Mouse (Mus musculus) liver, embryonic 14.5 days (tissue): ENCODE results near the gene Nepro. TPM values are rescaled to one million over a fixed set of nuclear protein-coding genes. Genes with fewer than 3 reads are reported as not detected.

Experiments
- ATAC-seq: fragments of 200-750 bp; cut with Nextera tagmentation; 2 replicates; pipeline ENCODE4 v1.8.0; 2017; ENCODE audit warnings: moderate number of reproducible peaks, mild to moderate bottlenecking, moderate library complexity; ENCODE audit not compliant: insufficient read depth
- DNase-seq, 3 experiments: peaks; one replicate each; pipeline ENCODE4 v3.0.0-alpha.2; 2012 to 2013; ENCODE audit warnings: low read depth in 3 of 3, low spot score in 3 of 3
- H3K27ac ChIP-seq: fragments of 300-500 bp; sonication (generic); 2 replicates; pipeline ENCODE4 v1.5.1; 2014; ENCODE audit warnings: moderate library complexity, mild to moderate bottlenecking, control low read depth, inconsistent platforms
- H3K27me3 ChIP-seq: fragments of 300-500 bp; sonication (generic); 2 replicates; pipeline ENCODE4 v1.6.1; 2014; ENCODE audit warnings: mild to moderate bottlenecking, low read length, moderate library complexity; ENCODE audit not compliant: control insufficient read depth, insufficient read depth
- H3K36me3 ChIP-seq: fragments of 300-500 bp; sonication (generic); replicated peaks from 2 replicates; pipeline ENCODE4 v1.6.1; 2014; ENCODE audit warnings: low read depth; ENCODE audit not compliant: control insufficient read depth, insufficient read depth
- H3K4me1 ChIP-seq, 2 experiments: fragments of 200-500 bp in 1 of 2; fragments of 300-500 bp in 1 of 2; sonication (generic) in 1 of 2; replicated peaks; 2 replicates each; pipeline ENCODE4 v1.6.1; 2012 to 2014; ENCODE audit warnings: antibody characterized with exemption in 1 of 2, inconsistent platforms in 1 of 2, low read length in 1 of 2; ENCODE audit not compliant: control insufficient read depth in 2 of 2, insufficient read depth in 2 of 2
- H3K4me2 ChIP-seq: fragments of 300-500 bp; sonication (generic); 2 replicates; pipeline ENCODE4 v1.6.1; 2014; ENCODE audit warnings: low read depth, mild to moderate bottlenecking, control low read depth, moderate library complexity
- H3K4me3 ChIP-seq, 2 experiments: fragments of 200-500 bp in 1 of 2; fragments of 300-500 bp in 1 of 2; sonication (generic) in 1 of 2; 2 replicates each; pipeline ENCODE4 v1.5.1; 2012 to 2014; ENCODE audit warnings: low read depth in 2 of 2, low read length in 2 of 2, mild to moderate bottlenecking in 2 of 2, control low read depth in 1 of 2, inconsistent platforms in 1 of 2, moderate library complexity in 1 of 2; ENCODE audit not compliant: insufficient read depth in 1 of 2
- H3K9ac ChIP-seq: fragments of 300-500 bp; sonication (generic); replicated peaks from 2 replicates; pipeline ENCODE4 v1.6.1; 2014; ENCODE audit warnings: mild to moderate bottlenecking, control low read depth, moderate library complexity
- H3K9me3 ChIP-seq: fragments of 300-500 bp; sonication (generic); 2 replicates; pipeline ENCODE4 v1.6.1; 2016; ENCODE audit warnings: low read length, mixed read lengths; ENCODE audit not compliant: control insufficient read depth
- CTCF ChIP-seq: IDR thresholded peaks from 2 replicates; pipeline ENCODE4 v1.5.1; 2016; ENCODE audit warnings: antibody characterized with exemption, low read depth, control low read depth
- EP300 ChIP-seq: IDR thresholded peaks from 2 replicates; pipeline ENCODE4 v1.6.1; 2016; ENCODE audit warnings: antibody characterized with exemption, low read depth
- WGBS: fragments of 180-500 bp; shearing (Covaris S2); extraction: QIAGEN DNeasy Blood & Tissue Kit; methylation state at CpG from one replicate; pipeline ENCODE4 v1.1.7; 2014; ENCODE audit not compliant: insufficient replicate concordance; 5-methylcytosine and 5-hydroxymethylcytosine counted together
- polyA plus RNA-seq, 2 experiments: library from polyadenylated mRNA; depleted of rRNA in 1 of 2; stranded (reverse) in 1 of 2; unstranded in 1 of 2; fragments of >200 nt; fragmentation: Nextera tagmentation in 1 of 2; extraction: Ambion mirVana in 1 of 2; gene quantifications; 2 replicates each; pipeline versions ENCODE4 v1.2.1 to v1.2.3; 2012 to 2014

Gene Nepro
- polyA plus RNA-seq, 2 experiments = 2.4 to 3.9 TPM

DNA sequence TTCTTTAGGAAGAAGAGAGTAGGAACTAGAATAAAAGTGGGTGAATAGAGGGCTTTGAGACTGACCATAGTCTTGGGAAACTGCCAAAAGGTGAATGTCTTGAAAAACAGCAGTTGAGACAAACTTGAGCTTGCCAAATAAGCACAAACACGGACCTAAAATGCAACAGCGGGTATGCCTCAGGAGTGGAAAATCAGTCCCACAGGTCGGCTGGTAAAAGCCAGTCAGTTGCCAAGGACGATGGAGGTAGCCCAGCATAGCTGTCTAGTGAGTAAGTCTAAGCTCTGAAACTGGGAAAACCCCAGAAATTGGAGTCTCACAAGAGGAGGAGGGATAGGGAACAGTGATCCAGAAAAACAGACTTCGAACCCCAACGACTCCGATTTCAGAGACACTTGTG is 39.5 kb upstream of the Nepro start:
- Histone ChIP-seq H3K9me3 (no peaks in the 10 kb centered on the region), H3K9ac (no peak overlapping the region), H3K27me3 (peaks cover 4% of the 10 kb centered on the region), H3K4me1 (no peaks in the 10 kb centered on the region), H3K4me3 (no peak overlapping the region), H3K27ac (no peak overlapping the region), H3K36me3 (no peaks in the 10 kb centered on the region), H3K4me2 (no peak overlapping the region)
- no peak for TF ChIP-seq EP300
- TF ChIP-seq CTCF = no peak
- ATAC-seq (no peak), DNase-seq (no peak)
- 68% methylated on average over 7 of the region's 7 CpGs for WGBS

DNA sequence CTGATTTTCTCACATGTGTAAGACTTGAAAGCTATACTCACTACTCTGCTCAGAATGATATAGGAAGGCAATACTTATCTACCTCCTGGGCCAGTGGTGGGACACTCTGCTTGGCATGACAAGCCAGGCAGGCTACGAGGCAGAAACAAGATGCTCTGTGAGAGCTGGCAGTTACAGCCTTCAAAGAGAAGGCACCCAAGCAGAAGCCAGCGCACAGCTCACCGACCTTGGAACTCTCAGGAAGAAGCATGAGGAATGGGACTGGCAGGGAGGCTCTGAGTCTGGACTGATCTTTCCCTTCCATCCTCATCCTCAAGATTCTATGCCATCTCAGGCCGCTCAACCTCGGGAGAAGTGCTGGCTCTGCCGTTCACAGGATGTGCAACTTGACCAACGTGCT is 38.7 kb upstream of the Nepro start:
- 58% methylated on average over 7 of the region's 7 CpGs for WGBS
- TF ChIP-seq EP300 = no peak
- no peak for TF ChIP-seq CTCF
- H3K4me1 ChIP-seq = no peaks in the 10 kb centered on the region
- H3K9ac ChIP-seq = no peak overlapping the region
- H3K9me3 ChIP-seq = no peaks in the 10 kb centered on the region
- ATAC-seq (no peak), DNase-seq (no peak)
- H3K4me3 ChIP-seq = no peak overlapping the region
- no peak overlapping the region for H3K27ac ChIP-seq
- no peak overlapping the region for H3K4me2 ChIP-seq
- no peaks in the 10 kb centered on the region for H3K36me3 ChIP-seq
- H3K27me3 ChIP-seq = peaks cover 4% of the 10 kb centered on the region

DNA sequence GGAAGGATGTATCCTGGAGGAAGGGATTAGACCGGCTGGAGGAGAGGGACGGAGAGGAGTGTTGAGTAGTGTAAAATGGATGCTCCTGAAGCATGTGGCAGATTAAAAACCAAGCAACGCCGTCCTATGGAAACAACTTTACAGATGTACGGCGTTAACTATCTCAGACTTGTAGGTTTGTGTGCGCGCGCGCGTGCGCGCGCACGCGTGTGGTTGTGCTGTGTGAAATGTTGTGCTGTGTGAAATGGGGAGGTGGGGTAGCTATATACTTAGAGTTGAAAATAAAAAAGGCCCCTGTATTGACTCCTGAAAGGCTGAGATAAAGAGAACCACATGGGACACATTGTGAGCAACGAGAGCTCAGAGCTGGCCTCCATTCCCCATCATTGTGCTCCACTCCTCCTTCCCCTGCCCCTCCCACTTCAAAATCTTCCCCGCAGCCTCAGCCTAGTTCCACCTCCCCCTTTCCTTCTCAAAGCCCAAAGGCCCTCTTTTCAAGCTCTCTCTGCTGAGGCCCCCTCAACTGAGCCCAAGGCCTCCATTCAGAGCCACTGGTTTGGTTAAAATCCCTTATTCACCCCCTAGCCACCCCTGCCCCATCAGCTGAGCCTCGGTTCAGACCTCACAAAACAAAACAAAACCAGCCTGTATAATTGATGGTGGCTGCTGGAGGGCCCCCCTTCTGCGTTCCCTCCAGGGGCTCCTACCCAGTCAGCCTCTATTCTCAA is 36.9 kb upstream of the Nepro start:
- H3K4me2 ChIP-seq = no peak overlapping the region
- TF ChIP-seq EP300 = no peak
- TF ChIP-seq CTCF = no peak
- peaks cover 6% of the 10 kb centered on the region for H3K27me3 ChIP-seq
- ATAC-seq (no peak), DNase-seq (no peak)
- no peaks in the 10 kb centered on the region for H3K9me3 ChIP-seq
- WGBS = 57% methylated on average over 20 of the region's 20 CpGs
- no peak overlapping the region for H3K4me3 ChIP-seq
- H3K4me1 ChIP-seq = no peaks in the 10 kb centered on the region
- H3K36me3 ChIP-seq = no peaks in the 10 kb centered on the region
- no peak overlapping the region for H3K27ac ChIP-seq
- no peak overlapping the region for H3K9ac ChIP-seq

DNA sequence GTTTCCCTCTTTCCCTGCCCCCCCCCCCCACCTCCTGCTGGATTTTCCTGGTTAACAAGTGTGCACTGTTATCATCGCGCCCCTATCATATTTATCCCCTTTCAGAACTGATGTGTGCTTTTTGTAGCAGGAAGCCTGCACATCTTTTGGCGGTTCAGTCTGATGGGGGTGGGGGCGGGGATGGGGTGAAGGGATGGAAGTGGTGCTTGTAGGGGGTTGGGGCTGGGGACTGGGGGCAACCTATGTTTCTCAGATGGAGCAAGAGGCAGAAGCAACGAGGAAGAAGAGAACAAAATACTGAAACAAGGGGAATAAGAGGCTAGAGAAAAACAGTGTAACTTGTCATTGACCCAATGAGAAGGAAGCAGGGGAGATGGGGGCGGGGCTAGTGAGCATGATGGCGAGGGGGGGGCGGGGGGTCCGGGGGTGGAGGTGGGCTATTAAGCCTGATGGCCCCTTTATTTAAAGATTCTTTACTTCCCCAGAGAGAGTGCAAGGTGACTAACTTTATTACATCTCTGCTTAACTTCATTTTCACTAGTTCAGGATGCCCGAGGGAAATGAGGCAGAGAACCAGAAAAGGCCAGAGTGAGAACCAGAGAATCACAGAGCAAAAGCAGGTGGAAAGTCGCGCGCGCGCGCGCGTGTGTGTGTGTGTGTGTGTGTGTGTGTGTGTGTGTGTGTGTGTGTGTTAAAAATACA is 36.2 kb upstream of the Nepro start:
- H3K4me1 ChIP-seq = no peaks in the 10 kb centered on the region
- no peak overlapping the region for H3K9ac ChIP-seq
- H3K27ac ChIP-seq = no peak overlapping the region
- no peak overlapping the region for H3K4me2 ChIP-seq
- H3K4me3 ChIP-seq = no peak overlapping the region
- WGBS = 14% methylated on average over 18 of the region's 18 CpGs
- no peaks in the 10 kb centered on the region for H3K9me3 ChIP-seq
- no peak for ATAC-seq
- TF ChIP-seq EP300 = no peak
- TF ChIP-seq CTCF = no peak
- peaks cover 6% of the 10 kb centered on the region for H3K27me3 ChIP-seq
- no peak for DNase-seq
- H3K36me3 ChIP-seq = no peaks in the 10 kb centered on the region

DNA sequence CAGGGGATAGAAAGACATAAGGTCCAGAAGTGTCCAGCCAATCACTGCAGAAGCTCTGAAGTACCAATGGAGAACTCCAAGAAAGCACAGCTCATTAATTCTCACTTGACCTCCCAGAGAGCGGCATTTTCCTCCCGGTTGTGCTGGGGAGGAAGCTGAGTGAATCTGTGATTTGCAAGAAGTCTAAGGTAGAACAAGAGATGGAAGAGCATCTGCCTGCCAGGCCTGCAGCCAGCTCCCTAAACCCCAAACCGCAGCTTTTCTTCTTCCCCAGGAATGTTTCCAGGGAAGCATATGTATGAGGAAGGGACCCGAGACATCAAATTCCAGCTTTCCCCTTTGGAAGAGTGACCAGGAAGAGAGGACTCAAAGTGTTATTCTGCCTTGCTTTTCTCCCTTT is 35.6 kb upstream of the Nepro start:
- ATAC-seq = no peak
- H3K4me2 ChIP-seq = no peak overlapping the region
- no peak overlapping the region for H3K4me3 ChIP-seq
- no peaks in the 10 kb centered on the region for H3K36me3 ChIP-seq
- no peaks in the 10 kb centered on the region for H3K9me3 ChIP-seq
- DNase-seq = no peak
- H3K27me3 ChIP-seq = peaks cover 6% of the 10 kb centered on the region
- H3K9ac ChIP-seq = no peak overlapping the region
- TF ChIP-seq CTCF = no peak
- TF ChIP-seq EP300 = no peak
- H3K27ac ChIP-seq = no peak overlapping the region
- 14% methylated on average over 4 of the region's 4 CpGs for WGBS
- no peaks in the 10 kb centered on the region for H3K4me1 ChIP-seq
